Mouse (Mus musculus): ENCODE results near the gene Samd14. TPM values are rescaled to one million over a fixed set of nuclear protein-coding genes. Genes with fewer than 3 reads are reported as not detected.

Gene Samd14
- polyA plus RNA-seq, 1 experiment from 2014 or later, result 89.2 TPM

DNA sequence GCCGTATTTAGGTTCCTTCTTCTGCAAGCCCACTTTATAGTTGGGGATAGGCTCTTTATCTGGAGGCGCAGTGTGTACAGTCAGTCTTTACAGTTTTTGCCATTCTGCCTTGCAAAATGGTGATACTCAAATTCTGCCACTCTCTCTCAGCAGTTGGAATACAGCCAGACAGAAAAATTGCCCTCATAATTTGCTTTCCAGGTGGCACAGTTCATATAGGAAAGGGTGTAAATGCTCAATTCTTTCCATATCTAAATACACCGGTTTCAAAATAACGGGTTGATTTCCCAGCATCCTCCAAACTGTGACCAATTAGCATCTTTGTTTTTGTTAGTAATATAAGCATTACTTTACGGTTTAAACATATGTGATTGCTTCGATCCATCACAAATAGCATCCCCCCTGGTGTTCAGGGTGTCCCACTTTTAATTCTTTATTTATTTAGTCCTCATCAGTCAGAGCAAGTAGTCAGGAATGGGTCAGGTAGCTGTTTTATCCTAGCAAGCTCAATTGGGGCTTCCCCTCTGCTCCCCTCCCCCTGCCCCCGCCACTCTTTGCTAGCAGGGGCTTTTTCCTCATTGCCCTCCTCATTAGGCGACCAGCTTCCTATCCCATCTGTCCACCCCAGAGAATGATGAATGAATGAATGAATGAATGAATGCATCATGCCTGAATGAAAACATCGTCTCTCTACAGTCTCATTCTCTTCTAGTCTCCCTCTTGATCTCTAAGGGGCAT lies 31.3 kb upstream of the Samd14 start:
- Histone ChIP-seq H3K9me3 (replicated peaks) (no peaks in the 10 kb centered on the region), H3K4me1 (peaks cover 21% of the 10 kb centered on the region), H3K9ac (peak overlapping the region; percentile 63), H3K27me3 (no peaks in the 10 kb centered on the region), H3K27ac (peak overlapping the region; percentile 93), H3K36me3 (ENCODE audit: poor library complexity, severe bottlenecking) (no peaks in the 10 kb centered on the region), H3K4me3 (peak overlapping the region; percentile 27; the same call in 1 of the 2 replicates), H3K4me2 (peak overlapping the region; percentile 53)
- WGBS, result 36% methylated on average over 9 of the region's 9 CpGs
- ATAC-seq, result peak; percentile 74

DNA sequence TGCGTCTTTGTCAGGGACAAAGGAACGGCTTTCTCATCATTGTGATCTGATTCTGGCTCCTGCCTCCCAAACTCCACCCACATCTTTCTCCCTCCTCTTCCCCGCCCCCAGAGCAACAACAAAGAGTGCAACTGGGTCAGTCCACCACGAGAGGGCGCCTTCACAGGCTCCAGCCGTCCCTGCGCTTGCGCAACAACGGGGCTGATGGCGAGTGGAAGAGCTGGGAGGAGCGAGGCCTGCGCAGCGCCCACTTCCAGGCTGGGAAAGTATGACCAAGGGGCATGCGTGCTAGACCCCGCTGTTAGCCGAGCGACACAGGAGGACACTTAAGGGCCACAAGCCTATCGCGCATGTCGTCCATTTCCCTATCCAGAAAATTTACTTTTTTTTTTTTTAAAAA lies 30.7 kb upstream of the Samd14 start:
- peak overlapping the region; percentile 93 for H3K27ac ChIP-seq
- WGBS, result under 1% methylated on average over 20 of the region's 20 CpGs
- H3K4me2 ChIP-seq, result peak overlapping the region; percentile 53

DNA sequence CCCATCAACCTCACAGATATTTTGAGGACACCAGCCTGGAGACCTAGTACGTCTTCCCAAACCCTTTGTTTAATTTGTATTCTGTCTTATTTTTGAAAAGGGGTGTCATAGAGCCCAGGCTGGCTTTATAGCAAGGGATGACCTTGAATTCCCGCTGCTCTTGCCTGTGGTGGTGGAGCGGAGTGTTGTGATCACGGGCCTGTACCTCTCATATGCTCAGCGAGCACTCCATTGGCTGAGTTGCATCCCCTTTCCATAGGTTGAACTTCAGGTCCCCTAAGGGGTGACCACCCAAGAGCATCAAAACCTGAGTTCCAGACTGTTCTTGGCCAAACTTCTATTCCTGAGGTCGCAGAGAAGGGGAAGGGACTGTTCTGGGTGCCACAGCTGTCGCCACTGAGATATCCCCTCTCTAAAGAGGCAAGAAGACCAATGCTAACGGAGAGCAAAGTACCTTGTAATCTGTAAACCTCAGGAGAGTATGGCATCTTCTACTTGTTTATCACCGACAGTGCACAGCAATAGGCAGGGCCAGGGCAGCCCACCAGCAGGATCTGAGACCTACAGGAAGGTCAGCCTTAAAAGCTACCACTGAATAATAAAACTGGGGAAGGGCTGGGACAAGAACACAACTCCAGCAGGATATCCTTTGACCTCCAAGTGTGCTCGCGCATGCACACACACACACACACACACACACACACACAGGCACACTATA lies 30.1 kb upstream of the Samd14 start:
- H3K9me3 ChIP-seq (replicated peaks), result no peaks in the 10 kb centered on the region
- H3K4me1 ChIP-seq, result peaks cover 21% of the 10 kb centered on the region
- peak overlapping the region; percentile 48 for H3K9ac ChIP-seq
- no peaks in the 10 kb centered on the region for H3K27me3 ChIP-seq
- peak overlapping the region; percentile 93; the same call in 1 of the 2 replicates for H3K27ac ChIP-seq
- WGBS, result 71% methylated on average over 11 of the region's 11 CpGs
- no peaks in the 10 kb centered on the region for H3K36me3 ChIP-seq (ENCODE audit: poor library complexity, severe bottlenecking)
- peak overlapping the region; percentile 27 for H3K4me3 ChIP-seq
- peak overlapping the region; percentile 53 for H3K4me2 ChIP-seq
- peak; percentile 7 for ATAC-seq

More for the DNA sequence above, 30.7 kb upstream of the Samd14 start:
- Histone ChIP-seq H3K4me1 (peaks cover 21% of the 10 kb centered on the region), H3K36me3 (ENCODE audit: poor library complexity, severe bottlenecking) (no peaks in the 10 kb centered on the region), H3K9me3 (replicated peaks) (no peaks in the 10 kb centered on the region), H3K4me3 (peak overlapping the region; percentile 27), H3K9ac (peak overlapping the region; percentile 63), H3K27me3 (no peaks in the 10 kb centered on the region)
- ATAC-seq, result peak; percentile 95

DNA sequence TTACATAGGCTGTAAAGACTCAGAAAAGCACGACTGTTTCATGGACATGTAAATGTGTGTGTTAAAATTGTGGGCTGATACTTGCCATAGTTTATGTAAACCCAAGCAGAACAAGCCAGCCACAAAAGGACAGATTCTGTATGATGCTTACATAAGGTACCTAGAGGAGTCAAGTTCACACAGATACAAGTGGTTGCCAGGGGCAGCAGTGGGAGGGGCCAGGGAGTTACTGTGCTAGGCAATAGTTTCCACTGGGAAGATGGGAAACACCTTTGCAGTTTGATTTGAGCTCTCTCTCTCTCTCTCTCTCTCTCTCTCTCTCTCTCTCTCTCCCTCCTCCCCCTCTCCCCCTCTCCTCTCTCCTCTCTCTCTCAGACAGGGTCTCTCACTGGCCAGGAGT lies 24.5 kb upstream of the Samd14 start:
- H3K4me3 ChIP-seq, result no peak overlapping the region
- no peaks in the 10 kb centered on the region for H3K27me3 ChIP-seq
- H3K36me3 ChIP-seq (ENCODE audit: poor library complexity, severe bottlenecking), result no peaks in the 10 kb centered on the region
- H3K27ac ChIP-seq, result no peak overlapping the region
- no peak overlapping the region for H3K4me2 ChIP-seq
- WGBS, result 59% methylated on average over 1 of the region's 1 CpGs
- no peaks in the 10 kb centered on the region for H3K9me3 ChIP-seq (replicated peaks)
- H3K4me1 ChIP-seq, result peaks cover 27% of the 10 kb centered on the region
- no peak for ATAC-seq
- H3K9ac ChIP-seq, result no peak overlapping the region

DNA sequence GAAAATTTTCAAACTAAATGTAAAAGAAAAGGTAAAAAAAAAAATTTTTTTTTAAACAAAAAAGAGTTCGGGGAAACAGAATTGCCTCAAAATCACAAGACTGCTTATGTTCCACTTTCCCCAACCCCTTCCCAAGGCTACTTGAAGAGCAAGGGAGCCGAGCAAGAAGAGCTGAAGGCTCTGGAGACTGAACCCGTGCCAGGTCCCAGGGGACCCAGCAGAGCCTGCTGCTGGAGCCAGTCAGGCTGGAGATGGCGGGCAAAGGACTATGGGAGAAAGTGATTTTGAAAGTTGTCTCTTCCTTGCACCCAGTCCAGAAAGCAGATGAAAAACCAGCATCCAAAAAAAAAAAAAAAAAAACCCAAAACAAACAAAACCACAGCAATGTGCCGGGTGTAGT lies 23.9 kb upstream of the Samd14 start:
- Histone ChIP-seq H3K9me3 (replicated peaks) (no peaks in the 10 kb centered on the region), H3K36me3 (ENCODE audit: poor library complexity, severe bottlenecking) (no peaks in the 10 kb centered on the region), H3K27me3 (no peaks in the 10 kb centered on the region), H3K4me2 (no peak overlapping the region), H3K9ac (no peak overlapping the region), H3K4me1 (peaks cover 32% of the 10 kb centered on the region), H3K27ac (no peak overlapping the region), H3K4me3 (no peak overlapping the region)
- WGBS, result 83% methylated on average over 5 of the region's 5 CpGs
- ATAC-seq, result no peak

DNA sequence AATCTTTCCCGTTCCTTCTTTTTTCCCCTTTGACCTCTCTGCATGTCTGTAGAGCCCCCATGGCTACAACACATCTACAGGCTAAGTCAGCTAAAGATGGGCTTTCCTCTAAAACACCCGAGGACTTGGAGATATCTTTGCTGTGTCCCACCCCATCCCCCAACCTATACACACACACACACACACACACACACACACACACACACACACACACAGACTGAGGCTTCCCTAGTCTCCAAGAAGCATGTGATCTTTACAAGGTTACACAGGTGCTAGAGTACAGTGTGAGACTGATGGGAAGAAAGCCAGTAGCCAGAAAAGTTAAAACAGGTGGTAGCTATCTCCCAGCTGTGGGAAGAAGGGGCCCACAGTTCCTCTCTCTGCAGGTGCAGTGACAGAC lies 23.2 kb upstream of the Samd14 start:
- Histone ChIP-seq H3K9me3 (replicated peaks) (no peaks in the 10 kb centered on the region), H3K27me3 (no peaks in the 10 kb centered on the region), H3K4me3 (no peak overlapping the region), H3K27ac (no peak overlapping the region), H3K4me1 (peaks cover 32% of the 10 kb centered on the region), H3K4me2 (no peak overlapping the region), H3K36me3 (ENCODE audit: poor library complexity, severe bottlenecking) (no peaks in the 10 kb centered on the region), H3K9ac (no peak overlapping the region)
- WGBS, result 75% methylated on average over 2 of the region's 2 CpGs
- no peak for ATAC-seq

DNA sequence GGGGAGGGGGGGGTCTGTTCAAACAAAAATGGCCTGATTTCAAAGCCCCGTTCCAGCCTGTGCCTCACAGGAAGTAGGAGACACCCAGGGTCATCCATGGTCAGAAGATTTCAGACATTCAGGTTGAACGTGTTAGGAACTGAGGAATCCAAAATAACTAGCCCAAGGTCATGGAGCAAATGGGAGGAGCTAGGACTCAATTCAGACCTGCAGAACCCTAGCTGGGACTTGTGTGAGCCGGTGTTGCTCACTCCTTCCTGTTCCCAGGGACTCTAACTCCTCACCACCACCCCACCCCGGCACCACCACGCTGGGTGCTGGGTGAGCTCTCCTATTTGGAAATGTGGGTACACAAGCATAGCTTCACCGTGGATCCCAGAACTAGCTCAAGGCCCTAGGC lies 22.3 kb upstream of the Samd14 start:
- Histone ChIP-seq H3K9ac (no peak overlapping the region), H3K4me3 (no peak overlapping the region), H3K4me1 (peaks cover 38% of the 10 kb centered on the region), H3K36me3 (ENCODE audit: poor library complexity, severe bottlenecking) (no peaks in the 10 kb centered on the region), H3K9me3 (replicated peaks) (no peaks in the 10 kb centered on the region), H3K4me2 (no peak overlapping the region), H3K27me3 (no peaks in the 10 kb centered on the region), H3K27ac (no peak overlapping the region)
- no peak for ATAC-seq
- WGBS, result 57% methylated on average over 6 of the region's 6 CpGs

DNA sequence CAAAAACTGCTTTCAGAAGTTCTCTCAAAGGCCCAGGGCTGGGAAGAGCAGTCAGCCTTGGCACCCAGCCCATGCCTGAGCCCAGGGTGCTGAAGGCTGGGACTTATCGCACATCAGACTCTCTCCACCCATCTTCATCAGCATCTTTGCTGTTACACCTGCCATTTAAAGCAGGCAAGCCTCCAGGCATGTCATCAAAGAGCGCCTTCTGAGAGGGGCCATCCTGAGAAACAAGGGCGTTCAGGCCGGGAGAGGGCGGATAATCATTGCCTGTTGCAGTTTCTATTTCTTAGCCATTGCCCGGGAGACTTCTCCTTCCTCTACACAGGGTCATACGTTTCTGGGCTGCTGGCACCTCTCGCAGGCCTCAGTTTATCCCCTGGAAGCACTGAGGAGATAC lies 21.8 kb upstream of the Samd14 start:
- ATAC-seq, result no peak
- no peaks in the 10 kb centered on the region for H3K27me3 ChIP-seq

DNA sequence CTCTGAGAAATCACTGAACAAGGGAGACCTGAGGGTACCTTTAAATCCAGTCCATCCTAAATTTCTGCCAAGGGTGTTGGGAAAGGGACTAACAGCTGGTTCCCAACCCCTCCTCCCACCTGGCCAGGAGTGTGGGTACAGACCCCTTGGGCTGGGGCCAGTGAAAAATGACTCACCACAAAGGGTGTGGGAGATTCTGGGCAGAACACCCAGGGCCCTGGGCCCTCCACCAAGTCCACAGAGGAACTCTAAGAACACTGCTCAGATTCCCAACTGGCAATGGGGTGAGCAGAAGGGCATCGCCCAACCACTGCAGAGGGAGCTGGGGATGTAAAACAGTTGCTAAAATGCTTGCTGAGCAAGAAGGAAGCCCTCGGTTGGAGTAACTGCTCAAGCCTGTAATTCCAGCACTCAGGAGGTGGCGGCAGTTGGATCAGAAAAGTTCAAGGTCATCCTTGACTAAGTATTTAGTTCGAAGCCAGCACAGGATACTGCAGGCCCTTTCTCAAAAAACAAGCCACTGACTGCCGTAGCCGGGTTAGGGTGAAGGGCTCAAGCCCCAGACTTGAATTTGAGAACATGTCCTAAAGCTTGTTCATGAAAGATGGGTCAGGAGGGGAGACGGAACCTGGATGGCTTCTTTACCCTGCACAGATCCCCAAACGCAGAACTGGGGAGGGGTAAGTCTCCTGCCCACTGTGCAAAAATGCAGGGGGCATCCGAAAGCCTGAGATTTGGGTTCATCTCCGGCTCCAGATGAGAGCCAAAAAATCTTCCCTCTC lies 20.7 kb upstream of the Samd14 start:
- no peaks in the 10 kb centered on the region for H3K36me3 ChIP-seq (ENCODE audit: poor library complexity, severe bottlenecking)
- H3K27me3 ChIP-seq, result no peaks in the 10 kb centered on the region
- WGBS, result 19% methylated on average over 10 of the region's 10 CpGs
- H3K9me3 ChIP-seq (replicated peaks), result no peaks in the 10 kb centered on the region
- H3K9ac ChIP-seq, result peak overlapping the region; percentile 95
- ATAC-seq, result no peak
- H3K4me1 ChIP-seq, result peaks cover 54% of the 10 kb centered on the region
- H3K27ac ChIP-seq, result peak overlapping the region; percentile 92
- H3K4me3 ChIP-seq, result peak overlapping the region; percentile 91
- peak overlapping the region; percentile 100 for H3K4me2 ChIP-seq

More for the DNA sequence above, 21.8 kb upstream of the Samd14 start:
- H3K27ac ChIP-seq, result no peak overlapping the region
- 81% methylated on average over 8 of the region's 8 CpGs for WGBS
- H3K4me3 ChIP-seq, result no peak overlapping the region
- H3K4me1 ChIP-seq, result peaks cover 43% of the 10 kb centered on the region
- no peak overlapping the region for H3K9ac ChIP-seq
- no peaks in the 10 kb centered on the region for H3K9me3 ChIP-seq (replicated peaks)
- H3K4me2 ChIP-seq, result no peak overlapping the region
- H3K36me3 ChIP-seq (ENCODE audit: poor library complexity, severe bottlenecking), result no peaks in the 10 kb centered on the region

DNA sequence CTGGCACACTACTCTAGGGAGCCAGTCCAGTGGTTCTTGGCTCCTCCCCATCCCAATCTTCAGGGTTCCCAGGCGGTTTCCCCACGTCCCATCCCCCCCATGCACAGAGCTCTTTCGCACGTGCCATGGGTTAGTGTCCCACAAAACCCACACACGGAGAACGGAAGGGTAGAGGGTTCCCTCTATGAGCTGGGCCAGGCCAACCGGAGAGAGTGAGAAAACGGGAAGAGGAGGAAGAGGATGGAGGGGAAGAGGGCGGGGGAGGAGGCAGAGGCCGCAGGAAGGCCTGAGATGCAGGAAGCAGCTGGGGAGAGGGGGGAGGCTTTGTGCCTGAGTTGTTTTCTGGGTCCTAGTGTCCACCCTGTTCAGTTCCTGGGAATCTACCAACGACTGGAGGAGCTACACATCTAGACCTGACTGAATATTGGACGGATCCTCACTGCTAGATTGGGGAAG lies 20.1 kb upstream of the Samd14 start:
- Histone ChIP-seq H3K9ac (peak overlapping the region; percentile 95), H3K4me3 (peak overlapping the region; percentile 91), H3K4me2 (peak overlapping the region; percentile 100), H3K36me3 (ENCODE audit: poor library complexity, severe bottlenecking) (no peaks in the 10 kb centered on the region), H3K27ac (peak overlapping the region; percentile 92), H3K9me3 (replicated peaks) (no peaks in the 10 kb centered on the region), H3K27me3 (no peaks in the 10 kb centered on the region), H3K4me1 (peaks cover 60% of the 10 kb centered on the region)
- peak; percentile 72 for ATAC-seq
- under 1% methylated on average over 12 of the region's 12 CpGs for WGBS

DNA sequence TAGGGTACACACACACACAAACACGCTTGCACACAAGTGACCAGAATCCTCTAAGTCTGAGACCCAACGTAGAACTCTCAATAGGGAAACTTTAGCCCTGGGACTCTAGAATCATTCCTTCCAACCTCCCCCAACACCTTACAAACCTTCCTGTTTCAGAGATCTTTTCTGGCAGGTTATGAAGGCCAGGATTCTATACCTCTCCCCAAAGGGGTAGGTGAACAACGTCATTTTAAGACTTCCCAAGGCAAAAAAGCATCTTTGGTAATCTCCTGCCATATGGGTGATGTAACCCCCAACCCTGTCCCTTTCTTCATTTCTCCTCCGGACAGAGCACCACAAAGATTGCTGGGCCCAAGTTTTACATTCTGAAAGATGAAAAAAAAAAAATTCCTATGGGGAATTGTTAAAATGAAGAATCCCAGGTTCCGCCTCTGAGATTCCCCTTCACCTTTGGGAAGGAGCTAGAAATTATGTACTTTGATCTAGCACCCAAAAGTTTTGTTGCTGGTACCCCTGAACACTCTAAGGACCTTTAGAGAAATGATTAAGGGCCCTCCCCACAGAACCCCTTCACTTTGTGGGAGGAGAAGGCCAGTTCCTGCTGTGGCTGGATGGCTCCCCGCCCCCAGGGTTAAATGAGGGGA lies 19.5 kb upstream of the Samd14 start:
- ATAC-seq, result no peak

More for the DNA sequence above, 19.5 kb upstream of the Samd14 start:
- peak overlapping the region; percentile 95 for H3K9ac ChIP-seq
- peak overlapping the region; percentile 100 for H3K4me2 ChIP-seq
- H3K27ac ChIP-seq, result peak overlapping the region; percentile 92
- 0 out of 2 replicates have a peak, but pooled peaks cover 5% of the 10 kb centered on the region for H3K36me3 ChIP-seq (ENCODE audit: poor library complexity, severe bottlenecking)
- H3K4me1 ChIP-seq, result peaks cover 67% of the 10 kb centered on the region
- H3K4me3 ChIP-seq, result peak overlapping the region; percentile 91
- H3K9me3 ChIP-seq (replicated peaks), result no peaks in the 10 kb centered on the region
- 44% methylated on average over 6 of the region's 6 CpGs for WGBS
- H3K27me3 ChIP-seq, result no peaks in the 10 kb centered on the region
